Mouse (Mus musculus): ENCODE measurements around the gene Gm36210.

The Gm36210 gene

GRCm38 (mm10) chr7:4850621-4851314 lies 55.5 kb downstream of the Gm36210 start:
- DNase-seq (ENCODE audit: extremely low read depth, insufficient read length, low spot score): no peak

- DNase-seq (ENCODE audit: extremely low read depth, insufficient read length, low spot score): no peak
These were observed 56.9 kb downstream of the Gm36210 start for GRCm38 (mm10) chr7:4849372-4849771.
